Mouse (Mus musculus) spleen, adult 10 weeks (tissue): ENCODE data around the gene Rassf10. TPM values are rescaled to one million over a fixed set of nuclear protein-coding genes. Genes with fewer than 3 reads are reported as not detected.

Experiments used
- polyA plus RNA-seq: library from polyadenylated mRNA; stranded (reverse); fragments of 350-450 nt; fragmentation: Illumina TruSeq; extraction: RNeasy Lipid Tissue Mini Kit (QIAGEN cat#74804); gene quantifications from one replicate; pipeline ENCODE4 v1.2.3, GENCODE M21; 2015; ENCODE audit warnings: low replicate concordance; ENCODE audit not compliant: insufficient read depth

The Rassf10 gene
- 0.25 TPM for polyA plus RNA-seq

GRCm38 (mm10) chr7:112953777-112954291, at the start of gene Rassf10:
Gene Rassf10, plus strand, starts transcription at chr7:112953962.

